Mouse (Mus musculus) stomach, embryonic 15.5 days (tissue): ENCODE measurements around the gene Nmnat2. TPM values are rescaled to one million over a fixed set of nuclear protein-coding genes. Genes with fewer than 3 reads are reported as not detected.

Experiments used
- ATAC-seq: fragments of 200-750 bp; cut with Nextera tagmentation; 2 replicates; pipeline ENCODE4 v1.8.0; 2017; ENCODE audit warnings: low read depth, moderate number of reproducible peaks, moderate TSS enrichment; ENCODE audit not compliant: insufficient read depth, low FRiP score
- H3K27ac ChIP-seq: fragments of 300-500 bp; sonication (generic); 2 replicates; pipeline ENCODE4 v1.5.1; 2015; ENCODE audit warnings: mild to moderate bottlenecking, inconsistent platforms
- H3K27me3 ChIP-seq: fragments of 300-500 bp; sonication (generic); replicated peaks from 2 replicates; pipeline ENCODE4 v1.6.1; 2015; ENCODE audit warnings: inconsistent platforms
- H3K36me3 ChIP-seq: fragments of 300-500 bp; sonication (generic); 2 replicates; pipeline ENCODE4 v1.6.1; 2015; ENCODE audit warnings: inconsistent platforms
- H3K4me1 ChIP-seq: fragments of 300-500 bp; sonication (generic); 2 replicates; pipeline ENCODE4 v1.6.1; 2015; ENCODE audit warnings: inconsistent platforms
- H3K4me2 ChIP-seq: fragments of 300-500 bp; sonication (generic); 2 replicates; pipeline ENCODE4 v1.6.1; 2015; ENCODE audit warnings: mild to moderate bottlenecking, inconsistent platforms
- H3K4me3 ChIP-seq: fragments of 300-500 bp; sonication (generic); replicated peaks from 2 replicates; pipeline ENCODE4 v1.5.1; 2015; ENCODE audit warnings: inconsistent platforms
- H3K9ac ChIP-seq: fragments of 300-500 bp; sonication (generic); 2 replicates; pipeline ENCODE4 v1.6.1; 2015; ENCODE audit warnings: inconsistent platforms
- H3K9me3 ChIP-seq: fragments of 300-500 bp; sonication (generic); 2 replicates; pipeline ENCODE4 v1.6.1; 2016; ENCODE audit warnings: inconsistent platforms
- WGBS: fragments of 180-500 bp; shearing (Covaris S2); methylation state at CpG from one replicate; pipeline ENCODE4 v1.1.7; 2015; 5-methylcytosine and 5-hydroxymethylcytosine counted together
- polyA plus RNA-seq: library from polyadenylated mRNA; unstranded; fragments of >200 nt; fragmentation: Nextera tagmentation; extraction: Ambion mirVana; gene quantifications from 2 replicates; pipeline ENCODE4 v1.2.1, GENCODE M21; 2015

The Nmnat2 gene
- polyA plus RNA-seq, 1 experiment from 2014 or later: 2.4 TPM

DNA sequence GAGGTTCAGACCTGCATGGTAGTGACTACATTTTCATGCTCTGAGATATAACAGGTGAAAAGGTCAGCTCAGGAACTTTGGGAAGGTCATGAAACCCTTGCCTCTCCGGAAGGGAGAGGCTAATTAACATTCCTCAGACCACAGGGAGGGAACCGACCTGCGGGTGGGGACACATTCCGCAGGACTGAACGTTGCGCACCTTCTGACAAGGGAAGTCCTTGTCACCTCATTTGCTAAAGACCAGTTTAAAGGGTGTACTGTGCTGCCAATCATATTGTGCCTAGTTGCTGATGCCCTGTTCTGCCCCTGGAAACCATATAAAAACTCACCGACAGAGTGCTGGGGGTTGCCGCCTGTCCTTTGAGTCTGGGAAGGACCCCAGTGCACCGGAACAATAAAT lies 54.5 kb downstream of the Nmnat2 start:
- Histone ChIP-seq H3K27ac (no peak overlapping the region), H3K36me3 (no peaks in the 10 kb centered on the region), H3K4me2 (no peak overlapping the region), H3K27me3 (no peaks in the 10 kb centered on the region), H3K9ac (no peak overlapping the region), H3K9me3 (no peaks in the 10 kb centered on the region), H3K4me3 (no peak overlapping the region), H3K4me1 (0 out of 2 replicates have a peak, but pooled peaks cover 5% of the 10 kb centered on the region)
- no peak for ATAC-seq
- 45% methylated on average over 9 of the region's 9 CpGs for WGBS

DNA sequence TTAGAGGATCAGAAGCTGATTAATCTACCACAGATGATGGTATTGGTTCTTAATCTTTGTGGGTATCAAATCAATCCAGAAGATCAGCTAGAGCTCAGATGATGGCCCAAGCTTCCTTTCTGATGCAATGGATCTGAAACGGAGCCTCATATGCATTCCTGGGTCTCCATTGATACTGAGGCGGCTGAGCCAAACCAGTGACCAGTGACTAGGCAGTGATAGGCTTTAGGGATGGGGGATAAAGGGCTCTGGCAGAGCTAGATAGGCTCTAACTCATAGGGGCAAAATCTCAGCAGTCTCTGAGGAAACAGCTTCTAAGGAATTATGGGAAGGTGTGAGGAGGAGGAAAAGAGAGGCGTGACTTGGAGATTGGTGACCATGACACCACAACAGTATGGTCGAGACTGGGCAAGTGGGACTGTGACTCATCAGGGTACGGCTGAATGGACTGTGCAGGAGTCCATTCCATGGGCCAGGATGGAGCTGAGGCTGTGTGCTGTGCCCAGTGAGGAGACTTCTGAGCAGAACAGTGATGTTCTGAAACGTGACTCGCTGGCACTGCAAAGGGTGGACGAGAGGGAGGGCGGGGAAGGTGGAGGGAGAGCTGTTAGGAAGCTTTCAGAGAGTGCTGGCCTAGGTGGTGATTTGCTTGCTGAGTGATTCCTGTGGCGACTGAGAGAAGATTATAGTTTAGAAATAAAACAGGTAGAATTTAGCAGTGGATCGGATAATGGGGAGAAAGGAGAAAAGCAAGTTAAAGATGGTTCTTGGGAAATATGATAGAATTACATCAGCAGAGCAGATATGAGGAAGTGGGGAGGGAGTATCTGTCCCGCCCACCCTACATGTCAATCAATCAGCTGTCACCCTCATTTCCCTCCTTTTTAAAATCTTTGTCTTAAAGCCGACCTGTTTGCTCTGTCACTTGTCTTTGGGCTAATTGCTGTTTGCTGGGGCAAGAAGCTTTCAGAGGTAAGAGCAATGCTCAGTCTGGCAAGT lies 55.9 kb downstream of the Nmnat2 start:
- Histone ChIP-seq H3K27ac (no peak overlapping the region), H3K4me3 (no peak overlapping the region), H3K4me1 (peaks cover 15% of the 10 kb centered on the region), H3K9me3 (no peaks in the 10 kb centered on the region), H3K27me3 (no peaks in the 10 kb centered on the region), H3K4me2 (no peak overlapping the region), H3K36me3 (no peaks in the 10 kb centered on the region), H3K9ac (no peak overlapping the region)
- no peak for ATAC-seq
- 64% methylated on average over 13 of the region's 13 CpGs for WGBS

DNA sequence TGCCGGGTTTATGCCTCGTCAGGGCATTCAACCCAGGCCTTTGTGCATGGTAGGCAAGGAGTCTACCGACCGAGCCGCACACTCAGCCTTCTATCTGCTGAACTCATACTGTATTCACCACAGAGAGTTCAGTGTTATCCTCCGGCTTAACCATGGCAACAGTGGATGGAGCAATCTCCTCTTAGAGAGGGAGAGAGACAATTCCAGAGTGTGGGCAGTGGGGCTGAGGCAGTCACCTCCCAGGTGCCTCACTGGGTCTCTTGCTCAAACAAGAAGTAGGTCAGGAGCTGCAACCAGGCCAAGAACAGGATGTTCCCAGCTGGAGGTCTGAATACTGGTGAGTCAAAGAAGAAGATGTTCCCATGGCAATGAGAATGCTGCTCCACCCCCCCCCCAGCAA lies 56.8 kb downstream of the Nmnat2 start:
- Histone ChIP-seq H3K4me2 (no peak overlapping the region), H3K36me3 (no peaks in the 10 kb centered on the region), H3K4me3 (no peak overlapping the region), H3K9me3 (no peaks in the 10 kb centered on the region), H3K4me1 (peaks cover 12% of the 10 kb centered on the region), H3K9ac (no peak overlapping the region), H3K27me3 (no peaks in the 10 kb centered on the region), H3K27ac (no peak overlapping the region)
- no peak for ATAC-seq
- WGBS: 91% methylated on average over 6 of the region's 6 CpGs

DNA sequence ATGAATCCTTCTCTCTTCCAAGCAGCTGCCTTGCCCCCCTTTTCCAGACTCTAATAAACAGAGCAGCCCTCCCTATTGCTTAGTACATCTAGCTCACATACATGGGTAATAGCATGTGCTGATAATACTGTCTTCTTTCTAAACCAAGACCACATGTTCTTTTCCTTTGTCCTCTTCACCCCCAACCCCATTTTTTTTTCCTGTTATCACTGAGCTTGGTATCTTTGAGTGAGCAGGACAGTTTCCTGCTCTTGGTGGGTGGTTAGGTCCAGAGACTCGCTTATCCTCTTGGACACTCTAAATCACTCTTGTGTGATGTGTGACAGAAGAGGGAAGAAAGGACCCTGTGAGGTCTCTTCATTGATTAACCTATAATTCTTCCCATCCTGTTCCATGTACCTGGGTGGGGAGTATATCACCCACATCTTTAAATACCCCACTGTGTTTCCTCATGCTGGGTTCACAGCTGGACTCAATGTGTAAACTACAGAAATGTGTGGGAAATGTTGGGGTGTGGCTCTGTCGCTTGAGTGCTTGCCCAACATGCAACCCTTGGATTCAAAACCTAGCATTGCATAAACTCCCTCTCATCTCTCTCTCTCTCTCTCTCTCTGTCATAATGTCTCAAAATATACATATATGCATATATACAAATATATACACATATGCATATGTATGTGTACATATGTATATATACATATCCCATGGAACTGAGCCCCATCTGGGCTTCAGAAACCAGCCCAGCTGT lies 58.9 kb downstream of the Nmnat2 start:
- Histone ChIP-seq H3K9ac (no peak overlapping the region), H3K9me3 (no peaks in the 10 kb centered on the region), H3K27ac (peak overlapping the region; percentile 48; the same call in 1 of the 2 replicates), H3K4me2 (no peak overlapping the region), H3K4me1 (peaks cover 12% of the 10 kb centered on the region), H3K4me3 (no peak overlapping the region), H3K27me3 (no peaks in the 10 kb centered on the region), H3K36me3 (no peaks in the 10 kb centered on the region)
- 61% methylated on average over 2 of the region's 2 CpGs for WGBS
- ATAC-seq: no peak

DNA sequence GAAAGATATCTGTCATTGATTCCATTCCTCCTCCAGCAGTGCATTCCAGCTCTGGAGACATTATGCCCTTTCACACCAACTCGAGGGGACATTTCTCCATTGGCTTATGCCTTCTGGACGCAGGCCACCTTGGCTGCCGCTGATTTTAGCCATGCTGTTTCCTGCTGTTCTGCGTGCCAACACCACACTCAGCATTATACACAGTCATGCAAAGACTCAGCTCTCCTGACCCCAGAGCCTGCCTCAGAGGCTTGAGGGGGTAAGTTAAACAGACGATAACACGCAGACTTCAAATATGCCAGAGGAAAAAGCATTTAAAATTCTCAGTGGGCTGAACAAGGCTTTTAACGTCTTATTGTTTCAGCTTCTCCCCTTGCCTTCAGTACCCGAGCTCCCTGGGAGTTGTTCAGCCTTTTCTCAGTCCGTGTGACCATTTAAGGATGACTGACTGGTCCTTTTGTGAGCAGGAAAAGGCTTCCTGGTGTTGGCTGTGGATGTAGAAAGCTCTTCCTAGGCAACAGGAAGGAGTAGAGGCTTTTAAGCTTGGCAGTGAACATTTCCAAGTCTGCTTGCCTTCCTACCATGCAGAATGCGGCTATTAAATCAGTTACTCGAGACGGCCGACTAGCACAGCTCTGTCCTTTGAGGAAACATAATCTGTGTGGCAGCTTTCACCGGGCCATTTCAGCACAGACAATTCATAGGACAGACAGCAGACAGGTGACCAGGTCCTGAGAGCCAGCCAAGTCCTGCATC lies 59.8 kb downstream of the Nmnat2 start:
- no peak for ATAC-seq

DNA sequence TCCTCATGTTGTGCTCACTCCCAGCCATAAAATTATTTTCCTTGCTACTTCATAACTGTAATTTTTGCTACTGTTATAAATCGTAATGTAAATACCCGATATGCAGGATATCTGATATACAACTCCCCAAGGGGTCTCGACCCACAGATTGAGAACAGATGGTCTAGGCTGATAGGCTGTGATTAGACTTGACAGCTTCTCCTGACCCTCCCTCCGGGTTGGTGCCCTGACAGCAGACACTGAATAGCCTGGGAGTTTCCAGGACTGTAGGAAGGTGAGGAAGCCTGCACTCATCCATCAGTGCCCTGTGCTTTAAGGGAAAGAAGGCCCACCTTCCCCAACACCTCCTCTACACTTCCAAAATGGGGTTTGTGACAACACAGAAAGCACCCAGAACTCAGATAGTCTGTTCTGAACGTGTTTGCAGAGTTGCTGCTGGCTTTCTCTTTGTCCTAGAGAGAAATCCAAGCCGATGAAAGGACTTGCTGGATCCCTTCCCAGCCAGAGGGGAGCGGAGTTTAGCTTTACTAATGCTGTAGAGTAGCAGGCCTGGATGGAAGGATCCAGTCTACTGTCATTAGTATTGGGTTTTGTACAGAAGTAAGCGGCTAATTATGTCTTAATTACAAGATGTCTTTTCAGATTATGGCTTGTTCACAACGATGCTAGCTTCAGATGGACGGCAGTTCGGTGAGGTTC lies 61.8 kb downstream of the Nmnat2 start:
- no peaks in the 10 kb centered on the region for H3K9me3 ChIP-seq
- no peak overlapping the region for H3K4me3 ChIP-seq
- H3K36me3 ChIP-seq: no peaks in the 10 kb centered on the region
- no peak overlapping the region for H3K27ac ChIP-seq
- H3K4me2 ChIP-seq: no peak overlapping the region
- no peak overlapping the region for H3K9ac ChIP-seq
- H3K4me1 ChIP-seq: peaks cover 12% of the 10 kb centered on the region
- H3K27me3 ChIP-seq: no peaks in the 10 kb centered on the region
- 60% methylated on average over 11 of the region's 11 CpGs for WGBS
- no peak for ATAC-seq

More for the DNA sequence above, 59.8 kb downstream of the Nmnat2 start:
- Histone ChIP-seq H3K4me1 (peaks cover 12% of the 10 kb centered on the region), H3K9me3 (no peaks in the 10 kb centered on the region), H3K36me3 (no peaks in the 10 kb centered on the region), H3K4me3 (no peak overlapping the region), H3K4me2 (no peak overlapping the region), H3K27ac (peak overlapping the region; percentile 48), H3K27me3 (no peaks in the 10 kb centered on the region), H3K9ac (no peak overlapping the region)
- WGBS: 33% methylated on average over 14 of the region's 14 CpGs

DNA sequence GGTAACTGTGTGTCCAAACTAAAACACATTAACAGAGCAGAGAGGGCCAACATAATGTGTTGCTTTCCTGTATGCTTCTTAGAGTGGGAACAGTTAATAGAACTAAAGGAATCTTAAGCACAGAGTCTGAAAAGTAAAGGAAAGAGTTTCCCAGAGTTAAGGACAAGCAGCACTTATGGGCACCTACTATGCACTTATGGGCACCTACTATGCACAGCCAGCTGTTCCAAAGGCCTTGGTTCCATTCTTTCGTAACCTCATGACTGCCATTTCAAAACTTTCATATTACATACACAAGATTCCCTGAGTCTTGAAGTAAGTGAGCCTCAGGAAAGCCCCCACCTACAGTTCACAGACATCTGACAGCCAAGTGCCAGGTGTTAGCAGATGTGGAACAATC lies 64.3 kb downstream of the Nmnat2 start:
- no peak overlapping the region for H3K27ac ChIP-seq
- H3K9me3 ChIP-seq: no peaks in the 10 kb centered on the region
- no peaks in the 10 kb centered on the region for H3K36me3 ChIP-seq
- no peaks in the 10 kb centered on the region for H3K27me3 ChIP-seq
- no peak overlapping the region for H3K4me2 ChIP-seq
- no peak for ATAC-seq
- peaks cover 12% of the 10 kb centered on the region for H3K4me1 ChIP-seq
- H3K9ac ChIP-seq: no peak overlapping the region
- no peak overlapping the region for H3K4me3 ChIP-seq
- WGBS: 93% methylated on average over 1 of the region's 1 CpGs

DNA sequence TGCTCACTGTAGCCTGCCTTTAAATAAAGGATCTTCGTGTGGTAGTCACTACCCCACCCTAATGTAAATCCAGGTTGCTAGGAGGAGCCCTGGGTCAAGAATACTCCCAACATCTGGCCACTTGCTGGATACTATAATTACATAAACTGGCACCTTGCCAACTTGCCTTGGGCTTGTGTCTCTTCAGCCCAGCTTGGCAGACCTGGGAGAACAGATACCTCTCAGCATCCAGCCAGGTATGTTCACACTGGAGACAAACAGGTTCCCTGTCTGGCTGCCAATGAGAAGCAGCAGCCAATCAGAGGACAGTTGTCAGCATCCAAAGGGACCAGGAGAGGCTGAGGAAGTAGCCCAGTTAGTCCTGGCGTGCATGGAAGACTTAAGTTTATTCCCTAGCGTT lies 64.8 kb downstream of the Nmnat2 start:
- no peak overlapping the region for H3K27ac ChIP-seq
- H3K36me3 ChIP-seq: no peaks in the 10 kb centered on the region
- H3K4me3 ChIP-seq: no peak overlapping the region
- H3K4me2 ChIP-seq: no peak overlapping the region
- 65% methylated on average over 3 of the region's 3 CpGs for WGBS
- no peak overlapping the region for H3K9ac ChIP-seq
- no peaks in the 10 kb centered on the region for H3K9me3 ChIP-seq
- H3K4me1 ChIP-seq: peaks cover 7% of the 10 kb centered on the region
- ATAC-seq: no peak
- no peaks in the 10 kb centered on the region for H3K27me3 ChIP-seq

DNA sequence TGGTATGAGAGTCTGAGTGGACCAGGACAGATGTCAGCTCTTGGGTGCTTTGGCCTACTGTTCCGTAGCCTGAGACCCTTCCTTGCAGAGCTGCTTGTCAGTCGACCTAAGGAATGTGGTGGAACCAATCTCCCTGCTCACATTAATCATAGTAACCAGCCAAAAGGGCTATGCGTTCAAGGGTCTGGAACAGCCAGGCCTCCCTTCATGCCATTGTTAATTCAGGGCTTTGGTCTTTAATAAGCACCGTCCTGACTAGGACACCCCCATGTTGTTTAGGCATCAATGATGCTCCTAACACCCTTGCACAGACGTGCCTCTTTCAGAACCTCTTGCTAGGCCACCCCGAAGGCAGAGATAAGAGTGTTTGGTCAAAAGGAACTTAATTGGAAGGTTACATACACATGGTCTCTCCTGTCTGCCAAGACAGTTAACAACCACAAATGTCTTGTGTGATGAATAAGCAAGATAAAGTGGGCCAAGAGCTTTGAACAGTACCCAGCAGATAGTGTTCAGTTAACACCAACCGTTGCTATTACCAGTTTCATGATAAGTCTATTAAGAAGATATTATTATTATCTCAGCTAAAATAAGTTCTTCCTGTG lies 66.3 kb downstream of the Nmnat2 start:
- WGBS: 36% methylated on average over 7 of the region's 7 CpGs
- no peak overlapping the region for H3K4me2 ChIP-seq
- H3K4me1 ChIP-seq: no peaks in the 10 kb centered on the region
- no peak overlapping the region for H3K9ac ChIP-seq
- H3K9me3 ChIP-seq: no peaks in the 10 kb centered on the region
- H3K27ac ChIP-seq: no peak overlapping the region
- no peak overlapping the region for H3K4me3 ChIP-seq
- ATAC-seq: peak; percentile 35; the same call in 1 of the 2 replicates
- H3K36me3 ChIP-seq: no peaks in the 10 kb centered on the region
- H3K27me3 ChIP-seq: no peaks in the 10 kb centered on the region

DNA sequence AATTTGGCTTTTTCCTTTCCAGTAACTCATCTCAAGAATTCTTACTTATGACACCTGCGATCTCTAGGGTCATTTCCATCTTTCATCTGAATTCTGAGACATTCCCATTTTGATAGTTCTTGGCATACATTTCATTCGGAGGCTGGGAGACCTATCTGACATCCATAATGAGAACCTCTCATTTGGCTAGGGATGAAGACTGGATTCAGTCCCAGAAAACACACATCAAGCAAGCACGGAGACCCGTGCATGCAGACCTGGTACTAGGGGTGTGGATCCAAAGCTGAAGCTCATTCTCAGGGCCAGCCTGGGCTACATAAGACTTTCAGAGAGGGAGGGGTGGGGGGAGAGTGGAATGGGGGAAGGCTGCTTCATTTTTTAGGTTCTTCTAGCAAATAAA lies 68.2 kb downstream of the Nmnat2 start:
- ATAC-seq: no peak
- no peaks in the 10 kb centered on the region for H3K4me1 ChIP-seq
- no peak overlapping the region for H3K27ac ChIP-seq
- WGBS: 79% methylated on average over 4 of the region's 4 CpGs
- H3K4me3 ChIP-seq: no peak overlapping the region
- no peaks in the 10 kb centered on the region for H3K27me3 ChIP-seq
- H3K4me2 ChIP-seq: no peak overlapping the region
- H3K9ac ChIP-seq: no peak overlapping the region
- H3K36me3 ChIP-seq: no peaks in the 10 kb centered on the region
- no peaks in the 10 kb centered on the region for H3K9me3 ChIP-seq

DNA sequence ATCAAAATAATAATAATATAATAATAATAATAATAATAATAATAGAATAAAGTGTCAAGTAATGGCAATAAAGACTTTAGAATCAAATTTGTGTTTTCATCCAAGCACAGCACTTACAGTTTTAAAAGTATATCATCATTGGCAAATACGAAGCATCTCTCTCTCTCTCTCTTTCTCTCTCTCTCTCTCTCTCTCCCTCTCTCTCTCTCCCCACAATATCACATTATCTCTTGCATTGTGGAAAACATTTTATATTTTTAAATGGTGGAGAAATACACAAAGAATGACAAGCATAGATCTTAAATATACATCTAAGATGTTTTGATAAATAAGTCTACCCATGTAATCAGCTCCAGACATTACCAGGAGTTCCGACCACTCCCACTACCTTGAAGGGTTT lies 69.1 kb downstream of the Nmnat2 start:
- Histone ChIP-seq H3K27me3 (no peaks in the 10 kb centered on the region), H3K27ac (no peak overlapping the region), H3K4me1 (no peaks in the 10 kb centered on the region), H3K9me3 (no peaks in the 10 kb centered on the region), H3K4me2 (no peak overlapping the region), H3K4me3 (no peak overlapping the region), H3K9ac (no peak overlapping the region), H3K36me3 (no peaks in the 10 kb centered on the region)
- WGBS: 78% methylated on average over 2 of the region's 2 CpGs
- ATAC-seq: no peak
